Mouse (Mus musculus) gastrocnemius, adult 8-10 months (tissue): ENCODE measurements around the gene Gna15. TPM values are rescaled to one million over a fixed set of nuclear protein-coding genes. Genes with fewer than 3 reads are reported as not detected.

Experiments used
- DNase-seq, 2 experiments: peaks; one replicate each; pipeline ENCODE4 v3.0.0; 2022; ENCODE audit warnings: low spot score in 2 of 2
- total RNA-seq, 4 experiments: library from RNA; stranded (reverse); gene quantifications; 2 replicates each; pipeline ENCODE4 v1.2.4; 2022

Gene Gna15
- total RNA-seq, 4 experiments from 2014 or later, result 0.19 to 0.80 (median 0.24) TPM

DNA sequence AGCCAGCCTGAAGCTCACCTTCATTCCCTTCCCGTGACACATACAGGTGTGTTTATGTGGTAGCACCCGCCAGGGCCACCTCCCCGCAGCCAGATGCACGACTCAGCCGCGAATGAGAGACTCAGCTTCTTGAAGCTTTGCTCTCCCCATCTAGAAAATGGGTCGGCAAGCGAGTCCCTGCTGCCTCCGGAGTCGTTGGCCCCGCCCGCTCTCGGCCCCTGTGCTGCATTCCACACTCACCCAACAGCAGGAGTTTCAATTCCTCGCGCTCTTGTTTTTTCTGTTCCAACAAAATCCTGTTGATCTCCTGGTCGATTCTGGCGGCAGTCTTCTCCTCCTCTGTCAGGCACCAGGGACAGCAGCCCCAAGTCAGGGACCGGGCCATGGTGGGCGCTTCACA lies 455 bp downstream of the Gna15 start:
- DNase-seq, result no peak

DNA sequence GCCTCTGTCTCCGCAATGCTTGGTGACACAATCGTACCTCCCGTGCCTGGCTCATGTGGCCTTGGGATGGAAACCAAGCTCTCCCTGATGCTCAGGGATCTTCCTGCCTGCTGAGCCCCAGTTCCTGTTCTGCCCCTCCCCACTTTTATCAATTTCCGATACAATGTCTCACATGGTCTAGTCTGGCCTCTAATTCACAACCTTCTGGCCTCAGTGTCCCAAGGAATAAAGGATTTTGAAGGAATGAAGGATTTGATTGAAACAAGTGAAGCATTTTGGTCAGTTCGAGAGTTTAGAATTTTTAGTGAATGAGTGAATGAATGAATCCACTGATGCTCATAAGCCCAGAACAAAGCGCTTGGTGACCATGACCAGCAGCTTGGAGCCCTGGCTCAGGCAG lies 883 bp downstream of the Gna15 start:
- DNase-seq, result no peak

GRCm38 (mm10) chr10:81519978-81520365 lies 4.1 kb downstream of the Gna15 start:
- DNase-seq, result no peak

GRCm38 (mm10) chr10:81519227-81519977 lies 4.6 kb downstream of the Gna15 start:
- no peak for DNase-seq

GRCm38 (mm10) chr10:81518546-81518945 lies 5.5 kb downstream of the Gna15 start:
- peak; percentile 45 to 65 for DNase-seq

DNA sequence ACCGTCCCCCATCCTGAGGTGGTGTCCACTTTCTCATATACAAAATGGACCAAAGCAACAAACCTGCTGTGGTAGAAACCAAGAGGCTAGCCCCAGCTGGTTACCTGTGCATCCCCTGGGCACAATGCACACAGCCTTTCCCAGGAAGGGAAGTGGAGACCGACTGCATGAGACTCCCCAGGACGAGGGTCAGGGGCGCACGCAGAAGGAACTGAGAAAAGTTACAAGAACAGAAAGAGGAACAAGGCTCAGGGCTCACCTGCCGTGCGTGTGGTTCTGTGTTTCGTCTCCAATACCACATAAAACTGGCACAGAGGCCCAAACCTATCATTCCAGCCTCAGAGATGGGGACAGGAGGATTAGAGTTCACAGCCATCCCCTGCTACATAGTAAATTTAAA lies 6.8 kb downstream of the Gna15 start:
- DNase-seq, result no peak

DNA sequence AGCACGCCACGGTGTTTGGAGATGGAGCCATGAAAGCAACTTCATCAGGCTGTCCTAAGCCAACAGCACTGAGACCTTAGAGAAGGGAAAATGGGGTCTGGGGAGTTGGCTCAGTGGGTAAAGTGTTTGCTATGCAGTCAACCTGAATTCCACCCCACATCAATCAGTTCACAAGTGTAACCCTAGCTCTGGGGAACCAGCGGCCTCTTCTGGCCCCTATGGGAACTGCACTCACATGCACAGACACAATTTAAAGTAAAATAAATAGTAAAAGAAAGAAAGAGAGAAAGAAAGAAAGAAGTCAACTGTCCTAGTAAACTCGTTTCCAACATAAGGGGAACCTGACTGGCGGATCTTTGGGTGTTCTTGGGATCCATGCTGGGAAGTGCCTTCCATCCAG lies 10.2 kb downstream of the Gna15 start:
- no peak for DNase-seq

DNA sequence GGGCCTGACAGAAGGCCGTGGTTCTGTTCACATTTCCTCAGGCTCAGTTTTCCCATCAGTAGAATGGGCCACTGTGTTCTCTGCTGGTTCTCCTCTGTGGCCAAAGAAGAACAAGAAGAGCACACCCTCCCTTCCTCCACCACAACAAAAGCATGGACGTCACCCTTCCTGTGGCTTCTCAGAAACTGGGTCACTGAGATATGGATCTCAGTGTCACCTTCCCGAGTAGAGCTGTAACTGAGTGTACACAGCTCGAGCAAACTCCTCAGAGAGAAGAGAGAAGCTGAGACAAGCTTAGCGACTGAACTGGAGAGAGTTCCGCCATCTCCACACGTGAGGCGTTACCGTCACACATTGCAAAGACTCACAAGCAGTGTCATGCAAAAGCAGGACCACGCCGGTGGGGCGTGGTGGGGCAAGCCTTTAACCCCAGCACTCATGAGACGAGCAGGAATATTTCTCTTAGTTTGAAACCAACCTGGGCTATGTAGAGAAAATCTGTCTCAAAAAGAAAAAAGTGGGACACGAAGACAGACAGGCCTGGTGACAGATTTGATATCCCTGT lies 13.7 kb downstream of the Gna15 start:
- no peak for DNase-seq

GRCm38 (mm10) chr10:81507691-81508489 lies 16.1 kb downstream of the Gna15 start:
- DNase-seq, result no peak

GRCm38 (mm10) chr10:81507095-81507494 lies 16.9 kb downstream of the Gna15 start:
- DNase-seq, result no peak

DNA sequence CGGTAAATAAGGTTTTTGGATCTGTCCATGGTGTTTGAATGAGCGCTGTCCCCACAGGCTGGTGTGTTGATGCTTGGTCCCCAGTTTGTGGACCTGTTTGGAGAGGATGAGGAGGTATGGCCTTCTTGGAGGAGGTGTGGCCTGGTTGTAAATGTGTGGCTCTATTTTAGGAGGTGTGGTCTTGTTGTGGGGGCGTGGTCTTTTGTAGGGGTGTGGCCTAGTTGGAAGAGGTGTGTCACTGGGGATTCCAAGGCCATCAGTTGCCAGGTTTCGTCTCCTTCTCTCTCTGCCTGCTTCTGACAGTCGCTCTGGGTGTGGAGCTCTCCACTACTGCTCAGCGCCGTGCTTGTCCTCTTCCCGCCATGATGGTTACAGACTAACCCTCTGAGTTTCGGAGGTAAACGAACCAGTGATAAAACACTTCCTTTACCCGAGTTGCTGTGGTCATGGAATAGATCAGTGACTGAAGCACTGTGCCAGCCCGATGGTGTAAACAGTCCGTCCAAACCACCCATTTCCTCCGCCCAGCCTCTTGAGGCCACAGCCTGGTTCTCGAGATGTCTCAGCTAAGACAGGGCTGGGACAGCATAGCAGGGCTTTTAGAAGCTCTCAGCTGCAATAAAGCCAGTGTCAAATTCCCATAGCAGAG lies 18.9 kb downstream of the Gna15 start:
- no peak for DNase-seq

DNA sequence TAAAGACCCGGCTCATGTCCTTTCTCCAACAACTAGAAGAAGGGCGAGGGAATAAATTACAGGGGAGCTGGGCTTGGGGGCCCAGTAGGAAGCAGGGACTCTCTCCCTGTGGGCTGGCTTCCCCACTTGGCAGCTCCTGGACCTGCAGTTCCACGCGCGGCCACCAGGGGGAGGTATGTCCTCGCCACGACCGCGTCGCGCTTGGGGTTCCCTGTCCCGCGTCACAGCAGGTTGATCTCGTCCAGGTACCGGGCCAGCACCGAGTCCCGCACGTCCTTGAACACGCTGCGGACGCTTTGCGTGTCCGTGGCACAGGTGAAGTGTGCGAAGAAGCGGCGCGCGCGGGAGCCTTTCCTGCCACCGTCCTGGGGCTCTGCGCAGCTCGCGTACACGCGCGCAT lies 21.4 kb downstream of the Gna15 start:
- DNase-seq, result peak; percentile 81 to 82

DNA sequence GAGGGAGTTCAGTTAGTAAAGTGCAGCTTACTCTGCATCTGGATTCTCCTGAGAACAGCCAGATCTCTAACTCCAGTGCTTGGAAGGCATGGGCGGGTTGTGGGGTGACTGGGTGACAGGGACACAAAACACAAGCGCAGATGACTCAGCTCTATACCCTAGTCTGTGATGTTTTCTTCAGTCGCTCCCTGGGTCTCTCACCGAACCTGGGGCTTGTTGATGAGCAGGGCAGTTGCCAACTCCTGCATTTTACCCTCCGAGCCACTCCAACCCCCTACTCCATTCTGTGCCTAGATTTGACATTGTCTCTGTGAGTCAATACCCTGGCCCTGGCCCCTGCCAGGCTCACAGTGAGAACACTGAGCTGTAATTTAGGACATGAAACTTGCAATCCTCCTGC lies 22.2 kb downstream of the Gna15 start:
- DNase-seq, result no peak

- DNase-seq, result no peak
These were observed 24.0 kb downstream of the Gna15 start, which contains the start of gene S1pr4 for GRCm38 (mm10) chr10:81500032-81500431. S1pr4 (minus strand) TSS chr10:81500132.

DNA sequence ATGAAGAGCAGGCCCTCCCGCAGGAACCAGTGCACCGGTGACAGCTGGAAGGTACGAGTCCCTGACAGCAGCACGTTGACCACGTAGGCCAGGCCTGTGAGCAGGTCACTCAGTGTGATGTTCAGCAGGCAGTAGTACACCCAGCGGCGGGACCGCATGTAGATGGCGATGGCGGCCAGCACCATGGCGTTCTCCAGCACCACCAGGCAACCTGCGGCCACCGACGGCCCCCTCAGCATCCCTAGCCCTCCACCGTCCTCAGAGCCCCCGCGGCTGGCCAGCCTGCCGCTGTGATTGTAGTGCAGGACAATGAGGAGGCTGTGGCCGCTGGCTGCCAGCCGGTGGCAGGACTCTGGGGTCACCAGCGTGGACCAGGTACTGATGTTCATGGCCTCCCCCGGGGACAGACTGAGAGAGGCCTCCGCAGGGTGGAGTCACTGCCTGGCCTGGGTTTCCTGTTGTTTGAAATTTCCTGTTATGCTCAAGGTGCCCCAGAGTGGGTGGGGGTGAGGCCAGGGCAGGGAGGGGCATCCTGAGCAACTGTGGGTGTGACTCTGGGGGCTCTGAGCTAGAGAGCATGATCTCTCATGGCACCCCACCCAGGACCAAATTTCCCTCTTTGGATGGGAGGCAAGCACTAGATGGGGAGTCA lies 24.6 kb downstream of the Gna15 start:
- no peak for DNase-seq

DNA sequence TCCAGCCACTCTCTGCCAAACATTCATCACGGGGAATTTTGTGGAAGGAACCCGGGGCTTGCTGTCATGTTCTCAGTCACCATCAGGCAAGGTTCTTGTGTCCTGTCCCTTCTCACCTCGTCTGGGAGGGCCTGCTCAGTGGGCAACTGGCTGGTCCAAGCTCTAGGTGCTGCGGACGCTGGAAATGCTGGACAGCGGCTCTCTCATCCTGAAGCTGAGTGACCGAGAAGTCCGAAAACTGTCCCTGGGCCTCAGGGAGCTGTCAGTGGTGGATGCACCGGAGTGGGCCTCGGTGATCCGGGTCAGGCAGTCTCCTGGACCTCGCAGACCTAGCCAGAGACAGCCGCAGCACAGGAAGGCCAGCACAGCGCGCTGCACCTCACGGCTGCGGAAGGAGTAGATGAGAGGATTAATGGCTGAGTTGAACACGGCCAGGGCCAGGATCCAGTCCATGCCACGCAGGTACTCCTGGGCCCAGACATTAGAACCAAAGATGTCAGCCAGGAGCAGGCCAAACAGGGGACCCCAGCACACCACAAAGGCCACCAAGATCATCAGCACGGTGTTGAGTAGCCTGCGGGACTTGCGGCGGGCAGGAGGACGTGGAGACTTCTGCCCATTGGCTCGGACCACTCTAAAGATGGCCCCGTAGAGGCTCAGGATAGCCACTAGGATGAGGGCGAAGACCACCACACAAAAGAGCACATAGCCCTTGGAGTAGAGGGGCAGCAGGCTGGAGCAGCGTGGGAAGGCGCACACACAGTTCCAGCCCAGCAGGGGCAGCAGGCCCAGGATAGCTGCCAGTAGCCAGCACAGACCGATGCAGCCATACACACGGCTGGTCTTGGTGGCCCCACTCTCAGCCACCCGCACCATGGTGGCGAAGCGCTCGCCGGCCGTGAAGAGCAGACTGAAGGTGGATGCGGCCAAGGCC lies 25.4 kb downstream of the Gna15 start:
- DNase-seq, result no peak

GRCm38 (mm10) chr10:81497401-81498270 lies 26.4 kb downstream of the Gna15 start:
- DNase-seq, result no peak

GRCm38 (mm10) chr10:81496969-81497368 lies 27.1 kb downstream of the Gna15 start:
- DNase-seq, result no peak

GRCm38 (mm10) chr10:81496264-81496901 lies 27.6 kb downstream of the Gna15 start, which contains the start of gene Ncln:
Ncln (minus strand) TSS chr10:81496392.
- peak; percentile 97 for DNase-seq
